Mouse (Mus musculus): ENCODE results near the gene Hoxb9. TPM values are rescaled to one million over a fixed set of nuclear protein-coding genes. Genes with fewer than 3 reads are reported as not detected.

Gene Hoxb9
- not detected for polyA plus RNA-seq (2017; shearing (Covaris generic))

GRCm38 (mm10) chr11:96270996-96271540 is at the start of gene Hoxb9:
Gene Hoxb9 (plus strand): TSS chr11:96271457.

DNA sequence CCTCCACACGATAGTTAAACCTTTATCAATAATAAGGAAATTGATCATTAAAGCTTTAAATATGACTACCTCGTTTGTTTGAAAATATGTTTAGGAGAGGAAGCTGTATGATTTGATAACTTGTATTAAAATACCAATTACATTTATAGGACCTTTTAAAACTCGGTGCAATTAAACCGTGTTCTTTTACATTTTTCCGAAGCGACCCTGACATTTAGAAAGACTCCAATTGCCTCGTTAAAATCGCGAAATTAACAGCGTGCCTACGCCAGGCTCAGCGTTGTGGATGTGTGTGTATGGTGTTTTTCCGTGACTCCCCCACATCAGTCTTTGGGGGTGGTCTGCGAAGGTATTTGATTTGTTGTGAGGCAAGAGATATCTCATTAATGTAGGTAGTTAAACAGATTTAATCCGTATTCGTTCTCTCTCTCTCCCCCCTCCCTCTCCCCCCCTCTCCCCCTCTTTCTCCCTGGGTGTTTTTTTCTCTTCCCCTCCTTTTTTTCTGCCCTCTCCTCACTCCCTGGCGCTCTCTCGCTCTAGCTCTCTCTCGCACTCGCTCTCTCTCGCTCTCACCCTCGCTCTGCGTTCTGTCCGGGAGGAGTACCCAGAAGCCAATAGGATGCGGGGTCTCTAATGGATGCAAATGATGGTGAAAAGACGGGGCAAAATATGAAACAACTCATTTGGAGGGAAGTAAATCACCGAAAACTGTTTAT is 10.8 kb downstream of the Hoxb9 start, which contains the start of gene Hoxb8:
Gene Hoxb8, plus strand, starts transcription at position 51 of the 716 bp plus-strand sequence.

GRCm38 (mm10) chr11:96285771-96286738 is 14.8 kb downstream of the Hoxb9 start, which contains the start of gene Hoxb7:
Gene Hoxb7 (plus strand): TSS chr11:96286623.

DNA sequence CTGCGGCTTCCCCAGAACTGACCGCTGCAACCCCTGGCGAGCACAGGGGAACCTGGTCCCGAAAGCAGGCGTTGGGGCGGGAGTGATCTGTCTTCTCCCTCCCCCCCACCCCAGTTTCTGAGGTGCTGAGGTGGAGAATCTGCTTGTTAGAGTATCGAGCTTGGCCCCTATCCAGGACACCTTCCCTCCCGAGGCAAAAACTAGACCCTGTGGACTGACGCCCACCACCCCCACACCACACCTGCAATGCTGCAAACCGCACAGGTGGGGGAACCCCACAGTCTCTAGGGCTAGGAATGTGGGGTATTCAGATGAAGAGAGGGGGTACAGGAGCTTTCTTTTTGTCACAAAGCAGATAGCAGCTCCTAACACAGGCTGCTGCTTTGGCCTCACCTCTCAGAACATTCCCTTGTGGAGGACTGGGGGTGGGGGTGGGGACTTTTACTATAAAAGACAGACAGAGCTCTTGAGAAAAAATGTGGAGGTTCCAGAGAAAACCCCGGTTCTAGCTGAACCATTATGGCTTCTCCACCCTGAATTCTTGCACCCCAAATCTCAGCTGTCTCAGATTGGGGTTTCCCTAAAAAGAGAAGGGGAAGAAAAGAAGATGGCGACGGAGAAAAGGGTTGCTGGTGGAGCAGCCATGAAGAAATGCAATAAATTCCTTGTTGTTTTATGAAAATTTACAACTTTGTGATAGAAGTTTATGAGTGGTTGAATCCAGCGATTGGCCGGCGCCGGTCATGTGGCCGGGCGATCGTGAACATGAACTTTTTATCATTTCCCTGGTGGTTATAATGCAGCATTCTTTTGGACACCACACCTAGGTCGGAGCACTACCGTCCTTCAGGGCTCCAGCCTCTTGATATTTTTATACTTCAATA is 20.7 kb downstream of the Hoxb9 start, which contains the start of gene Hoxb6:
Gene Hoxb6, plus strand, starts transcription at position 796 of the 884 bp plus-strand sequence.

GRCm38 (mm10) chr11:96303151-96304099 is 32.2 kb downstream of the Hoxb9 start, which contains the start of gene Hoxb5:
Gene Hoxb5 (plus strand): TSS chr11:96303336.

DNA sequence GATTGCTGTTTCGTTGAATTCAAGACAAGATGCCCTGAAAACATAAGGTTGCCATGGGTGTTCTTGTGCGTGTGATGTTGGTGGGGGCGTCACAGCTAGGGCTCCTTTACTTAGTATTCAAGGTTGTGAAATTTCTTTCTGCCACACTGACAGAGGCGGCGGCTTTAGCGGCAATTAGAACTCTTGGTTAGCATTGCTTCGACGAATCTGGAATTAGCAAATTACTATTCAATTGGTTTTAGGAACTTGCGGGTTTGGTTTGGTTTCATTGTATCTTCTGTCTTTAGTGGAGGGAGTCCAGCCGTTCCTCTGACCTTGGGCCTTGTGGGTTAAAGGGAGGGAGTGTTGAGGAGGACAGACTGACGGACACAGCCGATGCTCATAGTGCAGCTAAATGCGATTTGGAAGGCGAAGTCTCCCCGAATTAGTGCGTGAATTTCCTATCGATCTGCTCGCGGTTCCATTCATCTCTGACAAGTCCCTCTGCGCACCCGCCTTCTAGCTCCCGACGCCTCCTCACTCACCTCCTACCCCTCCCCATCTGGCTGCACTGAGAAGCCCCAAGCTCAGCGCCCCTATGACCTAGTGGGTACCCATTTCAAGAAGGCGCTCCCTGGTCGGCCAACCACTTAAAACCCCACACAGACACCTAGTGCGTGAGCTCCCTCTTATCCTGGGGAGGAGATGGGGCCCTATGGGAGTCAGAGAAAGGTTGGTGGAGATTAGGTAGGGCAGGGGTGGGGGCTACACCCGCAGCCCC is 46.5 kb downstream of the Hoxb9 start, which contains the start of gene Hoxb4:
Gene Hoxb4, plus strand, starts transcription at position 660 of the 760 bp plus-strand sequence.

DNA sequence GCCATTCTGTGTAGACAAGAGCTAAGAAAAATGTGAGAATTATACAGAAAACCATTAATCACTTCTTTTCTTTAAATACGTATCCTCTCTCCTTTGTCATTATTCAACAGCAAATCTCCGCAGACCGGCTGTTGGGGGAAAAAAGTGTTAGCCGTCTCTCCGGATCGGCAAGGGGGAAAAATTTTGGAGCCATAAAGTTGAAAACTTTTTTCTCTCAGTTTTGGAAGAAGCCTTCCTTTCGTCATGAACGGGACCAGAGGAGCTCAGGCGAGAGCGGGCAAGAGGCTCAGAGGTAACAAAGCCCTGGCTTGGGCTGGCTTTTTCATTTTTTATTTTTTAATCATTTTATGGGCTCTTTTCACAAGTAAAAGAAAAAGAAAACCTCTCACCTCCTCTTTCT is 51.9 kb downstream of the Hoxb9 start, which contains the start of gene Hoxb3:
Gene Hoxb3, plus strand, starts transcription at position 173 of the 400 bp plus-strand sequence.

Other genes starting within 250 kb of the Hoxb9 start
- gene Gip, start 246.9 kb upstream of the Hoxb9 start, polyA plus RNA-seq (2017; shearing (Covaris generic)) = not detected
- gene Snf8, start 236.6 kb upstream of the Hoxb9 start, polyA plus RNA-seq (2017; shearing (Covaris generic)) = 82.3 TPM
- 8.9 TPM for gene Ube2z, start 206.1 kb upstream of the Hoxb9 start, polyA plus RNA-seq (2017; shearing (Covaris generic))
- gene Atp5g1, start 195.8 kb upstream of the Hoxb9 start, polyA plus RNA-seq (2017; shearing (Covaris generic)) = 339 TPM
- not detected for gene Calcoco2, start 159.5 kb upstream of the Hoxb9 start, polyA plus RNA-seq (2017; shearing (Covaris generic))
- not detected for gene Ttll6, start 137.7 kb upstream of the Hoxb9 start, polyA plus RNA-seq (2017; shearing (Covaris generic))
- not detected for gene Hoxb13, start 77.1 kb upstream of the Hoxb9 start, polyA plus RNA-seq (2017; shearing (Covaris generic))
- not detected for gene Hoxb8, start 10.4 kb downstream of the Hoxb9 start, polyA plus RNA-seq (2017; shearing (Covaris generic))
- not detected for gene Hoxb7, start 15.2 kb downstream of the Hoxb9 start, polyA plus RNA-seq (2017; shearing (Covaris generic))
- not detected for gene Hoxb6, start 21.0 kb downstream of the Hoxb9 start, polyA plus RNA-seq (2017; shearing (Covaris generic))
- gene Hoxb5, start 31.9 kb downstream of the Hoxb9 start, polyA plus RNA-seq (2017; shearing (Covaris generic)) = not detected
- gene Hoxb4, start 46.8 kb downstream of the Hoxb9 start, polyA plus RNA-seq (2017; shearing (Covaris generic)) = 0.17 TPM
- gene Hoxb3, start 51.9 kb downstream of the Hoxb9 start, polyA plus RNA-seq (2017; shearing (Covaris generic)) = not detected
- gene Hoxb2, start 79.1 kb downstream of the Hoxb9 start, polyA plus RNA-seq (2017; shearing (Covaris generic)) = not detected
- not detected for gene Hoxb1, start 94.3 kb downstream of the Hoxb9 start, polyA plus RNA-seq (2017; shearing (Covaris generic))
- 752 TPM for gene Skap1, start 193.1 kb downstream of the Hoxb9 start, polyA plus RNA-seq (2017; shearing (Covaris generic))